Mouse (Mus musculus) testis, adult 2 months (tissue): ENCODE results near the gene Fam83e.

Experiments used
- CTCF ChIP-seq: fragments of 200-500 bp; IDR thresholded peaks from 2 replicates; pipeline ENCODE4 v1.5.1; 2012; ENCODE audit warnings: low read depth, mild to moderate bottlenecking, inconsistent platforms, low read length, moderate library complexity; ENCODE audit not compliant: control insufficient read depth, insufficient read depth, insufficient replicate concordance
- POLR2A ChIP-seq: fragments of 200-500 bp; IDR thresholded peaks from 2 replicates; pipeline ENCODE4 v1.6.1; 2012; ENCODE audit warnings: low read depth, mild to moderate bottlenecking, inconsistent platforms, low read length, moderate library complexity; ENCODE audit not compliant: control insufficient read depth

- TF ChIP-seq POLR2A (no peak), CTCF (no peak)
Observed at GRCm38 (mm10) chr7:45701072-45701471, 19.9 kb upstream of the Fam83e start.
